Mouse (Mus musculus) bone marrow, adult 2 months (tissue): Measurements from ENCODE around the gene Snx27.

ENCODE experiments used
- CTCF ChIP-seq: fragments of 200-500 bp; IDR thresholded peaks from 2 replicates; pipeline ENCODE4 v1.5.1; 2011; ENCODE audit warnings: low read length, control low read depth; ENCODE audit not compliant: control insufficient read depth, insufficient read depth
- POLR2A ChIP-seq: fragments of 200-500 bp; IDR thresholded peaks from 2 replicates; pipeline ENCODE4 v1.6.1; 2011; ENCODE audit warnings: low read depth, mild to moderate bottlenecking, control low read depth, low read length, borderline replicate concordance; ENCODE audit not compliant: control insufficient read depth

DNA sequence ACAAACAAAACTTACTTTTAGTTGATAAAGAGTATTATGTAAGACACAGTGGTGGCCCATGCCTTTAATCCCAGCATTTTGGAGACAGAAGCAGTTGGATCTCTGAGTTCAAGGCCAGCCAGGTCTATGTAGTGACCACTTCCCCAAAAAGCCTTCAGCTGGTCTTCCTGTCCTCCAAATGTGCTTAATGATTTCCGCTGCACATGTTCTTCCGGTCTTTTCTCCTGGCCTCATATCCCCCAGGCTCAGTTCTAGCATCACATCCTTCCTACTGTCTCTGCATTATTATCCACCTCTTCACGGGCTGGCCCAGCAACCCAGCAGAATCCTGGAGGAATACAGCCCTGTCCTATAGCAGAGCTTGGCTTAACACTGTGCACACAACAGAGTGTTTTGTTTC lies 27.1 kb upstream of the Snx27 start:
- TF ChIP-seq CTCF (no peak), POLR2A (no peak)
